Mouse (Mus musculus) stomach, embryonic 15.5 days (tissue): ENCODE measurements at regions not wholly inside any gene's neighbourhood (a gene's known extent, or its start where the extent isn't known, plus 50 kb on each side); places are given as distances from the start of the nearest gene placed in this dataset.

ENCODE experiments used
- ATAC-seq: fragments of 200-750 bp; cut with Nextera tagmentation; 2 replicates; pipeline ENCODE4 v1.8.0; 2017; ENCODE audit warnings: low read depth, moderate number of reproducible peaks, moderate TSS enrichment; ENCODE audit not compliant: insufficient read depth, low FRiP score
- H3K27ac ChIP-seq: fragments of 300-500 bp; sonication (generic); 2 replicates; pipeline ENCODE4 v1.5.1; 2015; ENCODE audit warnings: mild to moderate bottlenecking, inconsistent platforms
- H3K27me3 ChIP-seq: fragments of 300-500 bp; sonication (generic); replicated peaks from 2 replicates; pipeline ENCODE4 v1.6.1; 2015; ENCODE audit warnings: inconsistent platforms
- H3K36me3 ChIP-seq: fragments of 300-500 bp; sonication (generic); 2 replicates; pipeline ENCODE4 v1.6.1; 2015; ENCODE audit warnings: inconsistent platforms
- H3K4me1 ChIP-seq: fragments of 300-500 bp; sonication (generic); 2 replicates; pipeline ENCODE4 v1.6.1; 2015; ENCODE audit warnings: inconsistent platforms
- H3K4me2 ChIP-seq: fragments of 300-500 bp; sonication (generic); 2 replicates; pipeline ENCODE4 v1.6.1; 2015; ENCODE audit warnings: mild to moderate bottlenecking, inconsistent platforms
- H3K4me3 ChIP-seq: fragments of 300-500 bp; sonication (generic); replicated peaks from 2 replicates; pipeline ENCODE4 v1.5.1; 2015; ENCODE audit warnings: inconsistent platforms
- H3K9ac ChIP-seq: fragments of 300-500 bp; sonication (generic); 2 replicates; pipeline ENCODE4 v1.6.1; 2015; ENCODE audit warnings: inconsistent platforms
- H3K9me3 ChIP-seq: fragments of 300-500 bp; sonication (generic); 2 replicates; pipeline ENCODE4 v1.6.1; 2016; ENCODE audit warnings: inconsistent platforms
- WGBS: fragments of 180-500 bp; shearing (Covaris S2); methylation state at CpG from one replicate; pipeline ENCODE4 v1.1.7; 2015; 5-methylcytosine and 5-hydroxymethylcytosine counted together

DNA sequence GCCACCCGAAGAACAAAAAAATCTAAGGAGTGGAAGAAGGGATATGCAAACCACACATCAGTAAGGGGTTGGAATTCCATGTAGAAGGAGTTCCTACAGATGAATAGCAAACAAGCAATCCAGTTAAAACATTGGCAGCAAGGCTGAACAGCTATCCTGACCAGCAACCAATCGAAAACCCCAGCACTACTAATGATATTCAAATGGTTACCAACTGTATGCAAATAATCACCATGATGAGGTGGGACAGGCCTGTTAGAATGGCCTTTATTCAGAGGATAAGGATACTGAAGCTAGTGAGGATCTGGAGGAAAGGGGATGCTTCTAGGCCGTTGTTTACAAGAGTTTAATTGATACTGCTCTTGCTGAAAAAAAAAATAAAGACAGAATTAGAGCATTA, 166.0 kb upstream of the Grik3 start:
- no peak for ATAC-seq
- no peak overlapping the region for H3K4me3 ChIP-seq
- WGBS: 66% methylated on average over 3 of the region's 3 CpGs
- no peaks in the 10 kb centered on the region for H3K36me3 ChIP-seq
- no peak overlapping the region for H3K9ac ChIP-seq
- no peaks in the 10 kb centered on the region for H3K27me3 ChIP-seq
- no peak overlapping the region for H3K4me2 ChIP-seq
- H3K4me1 ChIP-seq: no peaks in the 10 kb centered on the region
- no peak overlapping the region for H3K27ac ChIP-seq
- no peaks in the 10 kb centered on the region for H3K9me3 ChIP-seq

DNA sequence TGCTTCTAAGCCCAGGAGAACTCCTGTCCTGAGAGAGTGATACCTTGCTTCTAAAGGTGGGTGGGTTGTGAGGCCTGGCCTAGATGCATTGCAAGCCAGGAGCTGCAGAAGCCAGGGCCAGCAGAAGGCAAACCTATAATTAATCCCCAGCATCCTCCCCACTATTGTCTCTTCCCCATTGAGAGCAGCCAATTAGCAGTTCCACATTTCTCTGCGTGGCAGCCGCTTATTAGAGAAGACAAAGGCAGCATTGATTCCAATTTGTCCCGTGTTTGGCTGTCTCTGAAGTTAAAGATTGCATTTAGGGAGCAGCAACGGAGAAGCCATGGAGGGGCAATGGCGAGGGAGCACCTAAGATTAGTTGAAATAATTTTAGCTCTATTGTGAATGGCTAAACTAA, 171.2 kb upstream of the Grik3 start:
- no peak overlapping the region for H3K4me2 ChIP-seq
- no peak for ATAC-seq
- H3K4me3 ChIP-seq: no peak overlapping the region
- H3K9me3 ChIP-seq: no peaks in the 10 kb centered on the region
- no peak overlapping the region for H3K27ac ChIP-seq
- H3K36me3 ChIP-seq: no peaks in the 10 kb centered on the region
- H3K9ac ChIP-seq: no peak overlapping the region
- H3K4me1 ChIP-seq: no peaks in the 10 kb centered on the region
- 49% methylated on average over 5 of the region's 5 CpGs for WGBS
- H3K27me3 ChIP-seq: peaks cover 5% of the 10 kb centered on the region; the same call in 1 of the 2 replicates

DNA sequence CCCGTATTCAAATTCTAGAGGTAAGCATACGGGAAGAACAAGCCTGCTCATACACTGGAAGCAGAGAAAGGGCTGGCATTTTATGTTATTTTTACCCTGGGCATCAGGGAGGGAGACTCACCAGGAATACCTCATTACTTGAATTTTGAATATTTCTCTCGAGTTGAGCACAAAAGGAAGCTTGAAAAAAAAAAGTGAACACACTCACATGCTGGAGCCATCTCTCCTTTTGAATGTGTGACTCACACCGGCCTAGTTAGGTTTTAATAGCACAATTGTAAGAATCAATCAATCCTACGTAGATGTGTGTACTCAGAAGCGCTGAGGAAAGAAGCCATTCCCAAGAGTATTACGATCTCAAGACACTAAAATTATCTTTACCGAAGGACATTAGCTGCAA, 172.2 kb upstream of the Grik3 start:
- WGBS: 44% methylated on average over 8 of the region's 8 CpGs
- H3K36me3 ChIP-seq: no peaks in the 10 kb centered on the region

DNA sequence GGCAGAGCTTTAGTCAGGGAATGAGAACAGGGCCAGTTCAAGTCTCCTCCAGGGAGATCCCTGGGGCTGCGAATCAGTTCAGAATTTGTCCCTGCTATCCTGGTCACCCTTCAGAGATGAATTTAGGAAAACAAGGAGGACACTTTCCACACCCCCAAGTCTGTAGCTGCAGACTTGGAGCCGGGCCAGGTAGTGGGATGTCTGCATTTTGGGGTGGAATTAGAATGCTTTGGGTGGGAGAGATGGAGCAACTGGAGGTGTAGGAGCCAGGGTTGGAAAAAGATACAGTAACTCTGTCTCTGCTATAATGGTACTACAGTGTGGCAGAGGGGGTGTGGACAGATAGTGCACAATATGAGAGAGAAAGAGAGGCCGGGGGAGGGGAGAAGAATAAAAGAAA, 173.6 kb upstream of the Grik3 start:
- H3K4me3 ChIP-seq: no peak overlapping the region
- peaks cover 7% of the 10 kb centered on the region; the same call in 1 of the 2 replicates for H3K27me3 ChIP-seq
- H3K9ac ChIP-seq: no peak overlapping the region
- WGBS: 66% methylated on average over 3 of the region's 3 CpGs
- no peak for ATAC-seq
- H3K4me1 ChIP-seq: no peaks in the 10 kb centered on the region
- H3K27ac ChIP-seq: no peak overlapping the region
- H3K36me3 ChIP-seq: no peaks in the 10 kb centered on the region
- no peak overlapping the region for H3K4me2 ChIP-seq
- no peaks in the 10 kb centered on the region for H3K9me3 ChIP-seq

More for the DNA sequence above, 172.2 kb upstream of the Grik3 start:
- H3K27ac ChIP-seq: no peak overlapping the region
- no peak overlapping the region for H3K9ac ChIP-seq
- no peaks in the 10 kb centered on the region for H3K4me1 ChIP-seq
- H3K4me2 ChIP-seq: no peak overlapping the region
- peaks cover 7% of the 10 kb centered on the region; the same call in 1 of the 2 replicates for H3K27me3 ChIP-seq
- H3K4me3 ChIP-seq: no peak overlapping the region
- no peaks in the 10 kb centered on the region for H3K9me3 ChIP-seq
- ATAC-seq: no peak

DNA sequence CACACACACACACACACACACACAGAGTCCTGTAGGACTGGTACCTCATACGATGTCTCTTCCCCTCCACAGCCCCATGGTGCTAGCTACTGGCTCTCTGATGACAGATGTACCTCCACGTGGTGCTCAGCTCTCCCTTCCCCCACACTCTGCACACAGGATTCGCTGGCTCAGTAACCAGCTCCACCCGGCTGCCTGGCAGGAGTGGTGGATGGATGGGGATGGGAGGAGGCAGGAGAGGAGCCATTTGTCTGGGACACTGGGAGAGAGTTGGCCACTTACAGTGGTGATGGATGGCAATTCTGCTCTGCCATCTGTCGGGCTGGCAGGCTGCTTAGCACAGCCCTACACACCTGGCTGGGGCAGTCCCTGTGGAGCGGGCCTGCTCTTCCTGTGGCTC, 174.7 kb upstream of the Grik3 start:
- no peaks in the 10 kb centered on the region for H3K9me3 ChIP-seq
- H3K27me3 ChIP-seq: peaks cover 7% of the 10 kb centered on the region; the same call in 1 of the 2 replicates
- peak; percentile 27; the same call in 1 of the 2 replicates for ATAC-seq
- no peak overlapping the region for H3K9ac ChIP-seq
- 16% methylated on average over 6 of the region's 6 CpGs for WGBS
- no peaks in the 10 kb centered on the region for H3K36me3 ChIP-seq
- no peak overlapping the region for H3K4me2 ChIP-seq
- no peak overlapping the region for H3K4me3 ChIP-seq
- H3K27ac ChIP-seq: no peak overlapping the region
- no peaks in the 10 kb centered on the region for H3K4me1 ChIP-seq

DNA sequence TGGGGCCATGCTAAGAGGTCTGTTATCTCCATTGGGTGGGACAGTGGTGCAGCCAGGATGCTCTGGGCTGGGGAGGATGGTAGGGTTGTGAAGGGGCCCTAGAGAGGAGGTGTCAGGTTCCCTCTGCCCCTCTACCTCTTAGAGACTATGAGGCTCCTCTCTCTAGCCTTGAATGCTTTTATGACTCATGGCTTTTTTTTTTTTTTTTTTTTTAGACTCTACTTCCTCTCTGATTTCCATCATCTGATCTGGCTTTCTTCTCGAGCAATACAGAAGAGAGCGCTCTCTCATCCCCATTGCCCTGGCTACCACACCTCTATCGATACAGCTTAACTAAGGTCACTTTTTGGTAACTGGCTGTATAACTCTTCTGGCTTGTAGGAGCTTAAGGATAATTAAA, 176.6 kb upstream of the Grik3 start:
- no peaks in the 10 kb centered on the region for H3K36me3 ChIP-seq
- H3K4me2 ChIP-seq: no peak overlapping the region
- H3K9ac ChIP-seq: no peak overlapping the region
- WGBS: 77% methylated on average over 3 of the region's 3 CpGs
- H3K27ac ChIP-seq: no peak overlapping the region
- H3K4me3 ChIP-seq: no peak overlapping the region
- H3K9me3 ChIP-seq: no peaks in the 10 kb centered on the region
- ATAC-seq: no peak
- H3K27me3 ChIP-seq: peaks cover 7% of the 10 kb centered on the region; the same call in 1 of the 2 replicates
- H3K4me1 ChIP-seq: no peaks in the 10 kb centered on the region

DNA sequence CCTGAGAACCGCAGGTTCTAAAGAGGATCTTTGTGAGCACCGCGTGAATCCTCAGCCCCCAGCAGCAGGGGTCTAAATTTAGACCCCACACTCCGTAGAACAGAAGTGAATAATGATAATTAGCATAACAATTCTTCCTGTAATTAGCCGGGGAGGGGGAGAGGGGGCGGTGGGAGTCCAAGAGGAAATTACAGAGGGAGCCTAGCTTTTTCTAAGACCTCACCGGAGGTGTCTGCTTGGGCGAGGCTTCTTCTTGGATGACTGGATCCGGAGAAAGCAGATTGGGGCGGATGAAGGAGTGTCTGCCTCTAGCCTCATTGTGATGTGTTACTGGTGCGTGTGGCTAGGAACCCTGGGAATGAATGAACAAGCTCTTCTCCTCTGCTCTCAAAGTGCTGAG, 177.2 kb upstream of the Grik3 start:
- 14% methylated on average over 11 of the region's 11 CpGs for WGBS
- Histone ChIP-seq H3K9ac (no peak overlapping the region), H3K4me2 (no peak overlapping the region), H3K27me3 (peaks cover 7% of the 10 kb centered on the region; the same call in 1 of the 2 replicates), H3K36me3 (no peaks in the 10 kb centered on the region), H3K27ac (no peak overlapping the region), H3K9me3 (no peaks in the 10 kb centered on the region), H3K4me1 (no peaks in the 10 kb centered on the region), H3K4me3 (no peak overlapping the region)
- ATAC-seq: no peak

DNA sequence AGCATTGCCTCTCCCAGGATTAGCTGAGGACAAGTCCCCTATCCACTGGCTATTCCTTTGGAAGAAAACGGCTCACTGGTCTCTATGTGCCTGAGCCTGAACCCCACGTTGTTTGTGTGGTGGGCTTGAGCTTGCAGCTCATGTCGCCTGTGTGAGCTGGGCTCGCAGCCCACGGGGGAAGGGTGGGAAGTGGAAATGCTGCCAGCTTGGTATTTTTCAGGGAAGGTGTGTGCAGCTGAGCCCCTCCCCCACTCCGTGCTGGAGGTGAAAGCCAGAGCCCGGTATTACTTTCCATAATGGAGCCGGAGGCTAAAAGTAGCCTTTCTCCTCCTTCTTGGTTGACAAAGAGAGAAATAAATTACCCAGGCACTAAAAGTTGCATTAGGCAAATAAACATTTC, 180.5 kb upstream of the Zc3h12a start:
- 26% methylated on average over 8 of the region's 8 CpGs for WGBS
- no peak overlapping the region for H3K9ac ChIP-seq
- no peak overlapping the region for H3K27ac ChIP-seq
- no peaks in the 10 kb centered on the region for H3K4me1 ChIP-seq
- no peak overlapping the region for H3K4me3 ChIP-seq
- no peak for ATAC-seq
- H3K9me3 ChIP-seq: no peaks in the 10 kb centered on the region
- no peaks in the 10 kb centered on the region for H3K27me3 ChIP-seq
- no peak overlapping the region for H3K4me2 ChIP-seq
- H3K36me3 ChIP-seq: no peaks in the 10 kb centered on the region

DNA sequence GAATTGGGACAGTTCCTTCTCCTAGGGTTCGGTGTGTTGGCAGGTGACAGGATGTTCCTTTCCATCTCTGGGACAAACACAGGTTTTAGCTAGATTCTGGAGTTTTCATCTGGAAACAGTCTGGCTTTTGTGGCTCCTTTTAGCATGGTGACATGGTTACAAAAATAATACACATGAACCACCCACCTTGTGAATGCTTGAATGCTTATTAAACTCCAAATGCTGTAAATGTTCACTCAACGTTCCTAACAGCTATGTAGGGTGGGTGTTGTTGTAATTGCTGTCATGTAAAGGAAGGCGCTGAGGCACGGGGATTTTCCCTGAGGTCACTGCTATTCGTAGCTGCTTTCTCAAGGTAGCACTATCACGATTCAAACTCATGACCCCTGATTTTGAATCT, 178.1 kb upstream of the Zc3h12a start:
- no peak overlapping the region for H3K4me3 ChIP-seq
- no peak for ATAC-seq
- WGBS: 71% methylated on average over 6 of the region's 6 CpGs

DNA sequence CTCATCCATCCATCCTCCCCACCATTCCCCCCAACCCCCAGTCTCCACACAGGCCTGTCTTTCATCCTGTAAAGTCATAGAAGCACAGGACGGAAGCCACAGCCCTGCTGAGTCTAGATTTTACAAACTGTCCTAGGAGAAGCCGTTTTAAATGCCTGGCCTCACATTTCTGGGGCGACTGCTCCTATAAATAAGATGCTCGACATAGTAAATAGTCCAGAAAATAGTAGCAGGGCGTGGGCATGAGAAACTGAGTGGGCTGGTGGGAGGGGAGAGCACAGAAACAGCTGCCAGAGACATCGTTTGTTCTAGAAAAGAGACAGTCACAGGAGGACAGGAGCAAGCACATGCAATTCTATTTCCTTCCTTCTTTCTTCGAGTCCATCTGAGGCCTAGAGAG, 175.0 kb upstream of the Zc3h12a start:
- no peaks in the 10 kb centered on the region for H3K9me3 ChIP-seq
- H3K27ac ChIP-seq: no peak overlapping the region
- WGBS: 63% methylated on average over 7 of the region's 7 CpGs
- H3K4me3 ChIP-seq: no peak overlapping the region
- no peaks in the 10 kb centered on the region for H3K27me3 ChIP-seq
- no peaks in the 10 kb centered on the region for H3K4me1 ChIP-seq
- no peak overlapping the region for H3K4me2 ChIP-seq
- no peak for ATAC-seq
- no peak overlapping the region for H3K9ac ChIP-seq
- no peaks in the 10 kb centered on the region for H3K36me3 ChIP-seq

More for the DNA sequence above, 178.1 kb upstream of the Zc3h12a start:
- Histone ChIP-seq H3K9me3 (no peaks in the 10 kb centered on the region), H3K4me1 (no peaks in the 10 kb centered on the region), H3K4me2 (no peak overlapping the region), H3K27ac (no peak overlapping the region), H3K36me3 (no peaks in the 10 kb centered on the region), H3K27me3 (no peaks in the 10 kb centered on the region), H3K9ac (no peak overlapping the region)

DNA sequence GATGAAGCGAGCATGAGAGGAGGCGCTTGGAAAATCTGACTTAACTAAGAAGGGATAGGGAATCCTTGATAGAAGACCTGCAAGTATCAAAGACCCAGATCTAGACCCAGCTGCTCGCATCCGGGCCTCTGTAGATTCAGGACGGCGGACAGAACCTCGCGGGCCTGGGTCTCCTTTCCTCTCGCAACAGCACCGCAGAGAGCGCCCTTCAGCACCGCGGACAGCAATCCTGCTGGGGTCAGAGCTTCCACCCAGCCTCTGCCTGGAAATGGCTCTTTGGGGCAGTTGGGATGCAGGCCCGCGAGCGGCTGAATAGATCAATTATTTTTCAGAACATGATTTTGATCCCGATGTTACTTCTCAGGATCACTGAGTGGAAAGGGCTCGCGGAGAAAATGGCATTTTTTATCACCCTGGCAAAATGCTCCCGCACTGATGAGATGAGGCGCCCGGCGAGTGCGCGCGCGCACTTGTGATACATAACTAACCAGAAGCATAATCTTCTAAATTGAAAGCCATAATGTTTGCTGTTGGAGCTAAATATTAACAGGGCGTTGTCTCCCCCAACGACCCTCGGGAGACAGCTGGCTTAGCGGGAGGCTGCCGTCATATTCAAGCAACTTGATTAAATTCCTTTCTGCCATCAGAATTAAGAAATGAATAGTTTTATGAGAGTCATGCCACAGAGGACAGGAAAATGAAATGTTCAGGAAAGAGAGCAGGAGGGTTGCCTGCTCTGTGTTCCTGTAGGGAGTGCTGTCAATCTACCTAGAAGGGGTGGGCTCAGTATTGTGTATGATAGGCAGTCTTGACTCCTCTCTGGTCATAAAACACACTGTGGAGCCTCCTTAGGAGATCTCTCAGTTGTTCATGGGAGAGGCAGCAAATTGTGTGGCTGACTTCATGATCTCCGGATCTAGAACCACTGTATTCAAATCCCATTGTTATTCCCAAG, 173.1 kb upstream of the Zc3h12a start:
- H3K4me2 ChIP-seq: no peak overlapping the region
- no peak overlapping the region for H3K4me3 ChIP-seq
- no peak overlapping the region for H3K27ac ChIP-seq
- H3K27me3 ChIP-seq: no peaks in the 10 kb centered on the region
- H3K4me1 ChIP-seq: no peaks in the 10 kb centered on the region
- no peak overlapping the region for H3K9ac ChIP-seq
- no peak for ATAC-seq
- no peaks in the 10 kb centered on the region for H3K9me3 ChIP-seq
- no peaks in the 10 kb centered on the region for H3K36me3 ChIP-seq
- 16% methylated on average over 33 of the region's 33 CpGs for WGBS

DNA sequence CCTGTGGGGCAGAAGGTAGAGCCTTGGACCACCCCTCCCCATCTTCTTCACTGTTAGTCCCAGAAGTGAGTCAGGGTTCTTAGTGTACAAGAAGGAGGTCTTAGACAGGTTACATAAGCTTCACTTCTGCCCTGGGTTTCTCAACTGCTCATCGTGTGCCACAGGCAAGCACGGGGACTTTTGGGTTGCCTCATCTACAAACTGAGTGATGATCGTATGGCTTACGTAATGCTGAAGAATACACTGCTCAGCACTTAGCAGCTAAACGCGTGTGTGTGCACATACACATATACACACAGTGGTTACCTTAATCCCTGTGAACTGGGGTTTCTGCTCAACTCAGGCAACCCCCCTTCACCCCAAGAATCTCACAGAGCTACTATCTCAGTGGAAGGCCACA, 163.1 kb upstream of the Zc3h12a start:
- H3K36me3 ChIP-seq: no peaks in the 10 kb centered on the region
- no peaks in the 10 kb centered on the region for H3K27me3 ChIP-seq
- ATAC-seq: no peak
- no peaks in the 10 kb centered on the region for H3K9me3 ChIP-seq
- WGBS: 75% methylated on average over 6 of the region's 6 CpGs
- H3K9ac ChIP-seq: no peak overlapping the region
- H3K4me2 ChIP-seq: no peak overlapping the region
- no peaks in the 10 kb centered on the region for H3K4me1 ChIP-seq
- no peak overlapping the region for H3K27ac ChIP-seq
- no peak overlapping the region for H3K4me3 ChIP-seq
